In genomic region chr2:27959275-27959674, GRCm38 (mm10) we compare ENCODE assay signal across 23 mouse cellular contexts.
A peak's percentile ranks its signal among the peaks of the same experiment; 100 is the strongest.
DNase-seq lines count a peak whose midpoint lies in the region; ATAC-seq and TF ChIP-seq lines count a peak whose summit lies in the region.
"Had no signal": no experiment of that assay in that cellular context is flagged by ENCODE, and none has a peak within 500 bp of the region (broad histone marks: within the 10 kb centered on the region; RNA-seq: fewer than 3 reads in every experiment).

No protein-coding gene starts in this region.

- TF ChIP-seq CTCF in intestine, postnatal 0 days (IDR thresholded peaks at IDR 0.05; ENCODE audit: low read depth), result peak; percentile 32; the same call in 1 of the 2 replicates
- TF ChIP-seq CTCF in lung, adult 2 months (IDR thresholded peaks at IDR 0.05; ENCODE audit: insufficient read depth, low read length), result 0 out of 2 replicates have a peak, but pooled peaks have one; percentile 4
- TF ChIP-seq CTCF in MEL (IDR thresholded peaks at IDR 0.05 in 2 of 3, conservative IDR thresholded peaks at IDR 0.05 in 1 of 3; ENCODE audit: control insufficient read depth in 1 of 3, insufficient read depth in 1 of 3, low read depth in 2 of 3, low read length in 3 of 3, poor library complexity in 1 of 3, severe bottlenecking in 1 of 3), result no peak

- no peak overlapping the region for H3K27ac ChIP-seq in intestine, postnatal 0 days (ENCODE audit: low read depth, low read length)
- H3K27ac ChIP-seq in intestine, embryonic 16.5 days (ENCODE audit: low read length), result no peak overlapping the region
- H3K27ac ChIP-seq in MEL (ENCODE audit: control insufficient read depth, low read depth, low read length), result no peak overlapping the region
- H3K27ac ChIP-seq: embryonic facial prominence, embryonic 12.5 days; heart, embryonic 10.5 days; hindbrain, embryonic 12.5 days; liver, embryonic 13.5 days; midbrain, embryonic 12.5 days; neural tube, embryonic 13.5 days; stomach, embryonic 15.5 days had no signal

- no peak for TF ChIP-seq RAD21 in MEL (IDR thresholded peaks at IDR 0.05; ENCODE audit: low read depth, low read length)

- H3K36me3 ChIP-seq in intestine, postnatal 0 days (ENCODE audit: control insufficient read depth, insufficient read depth), result 0 out of 2 replicates have a peak, but pooled peaks cover 8% of the 10 kb centered on the region
- H3K36me3 ChIP-seq in intestine, embryonic 16.5 days (ENCODE audit: control insufficient read depth, insufficient read depth, low read length), result no peaks in the 10 kb centered on the region
- no peaks in the 10 kb centered on the region for H3K36me3 ChIP-seq in MEL (ENCODE audit: control insufficient read depth in 1 of 2, insufficient read depth in 2 of 2, low read length in 2 of 2)
- H3K36me3 ChIP-seq: liver, embryonic 13.5 days; midbrain, embryonic 12.5 days; neural tube, embryonic 13.5 days had no signal

- no peaks in the 10 kb centered on the region for H3K9me3 ChIP-seq in intestine, postnatal 0 days (ENCODE audit: control insufficient read depth)
- no peaks in the 10 kb centered on the region for H3K9me3 ChIP-seq in intestine, embryonic 16.5 days (ENCODE audit: control insufficient read depth, low read length)
- no peaks in the 10 kb centered on the region for H3K9me3 ChIP-seq in MEL (replicated peaks; ENCODE audit: insufficient read depth, low read length)
- H3K9me3 ChIP-seq: embryonic facial prominence, embryonic 12.5 days; heart, embryonic 10.5 days; hindbrain, embryonic 12.5 days; liver, embryonic 13.5 days; midbrain, embryonic 12.5 days; neural tube, embryonic 13.5 days; stomach, embryonic 15.5 days had no signal

- TF ChIP-seq POLR2A in lung, adult 2 months (IDR thresholded peaks at IDR 0.05; ENCODE audit: borderline replicate concordance, extremely low read depth, low read depth, low read length), result no peak
- TF ChIP-seq POLR2A in MEL (IDR thresholded peaks at IDR 0.05; ENCODE audit: control insufficient read depth in 1 of 2, insufficient read depth in 1 of 2, low read depth in 1 of 2, low read length in 2 of 2, poor library complexity in 1 of 2), result no peak

- 63% methylated on average over 6 of the region's 6 CpGs for WGBS in intestine, postnatal 0 days
- WGBS in intestine, embryonic 16.5 days, result 76% methylated on average over 6 of the region's 6 CpGs
- WGBS in lung, adult 2 months, result 71% methylated on average over 6 of the region's 6 CpGs

- no peak for TF ChIP-seq EP300 in MEL (IDR thresholded peaks at IDR 0.05; ENCODE audit: low read depth in 1 of 2, low read length in 2 of 2)

- no peaks in the 10 kb centered on the region for H3K27me3 ChIP-seq in intestine, postnatal 0 days (replicated peaks; ENCODE audit: control insufficient read depth, insufficient read depth, low read length)
- no peaks in the 10 kb centered on the region for H3K27me3 ChIP-seq in intestine, embryonic 16.5 days (replicated peaks; ENCODE audit: control insufficient read depth, insufficient read depth, low read length)
- no peaks in the 10 kb centered on the region; a peak in 1 of 4 replicates for H3K27me3 ChIP-seq in MEL (ENCODE audit: control insufficient read depth in 1 of 2, insufficient read depth in 2 of 2, low read length in 2 of 2)
- H3K27me3 ChIP-seq: embryonic facial prominence, embryonic 12.5 days; hindbrain, embryonic 12.5 days; midbrain, embryonic 12.5 days; neural tube, embryonic 13.5 days; stomach, embryonic 15.5 days had no signal

- ATAC-seq in intestine, postnatal 0 days, result no peak
- no peak for ATAC-seq in intestine, embryonic 16.5 days
- ATAC-seq: activated CD4-positive, CD25-positive, alpha-beta regulatory T cell, adult 4 months; forebrain, embryonic 16.5 days had no signal

- H3K4me3 ChIP-seq in intestine, postnatal 0 days (ENCODE audit: low read depth, low read length), result no peak overlapping the region
- no peak overlapping the region for H3K4me3 ChIP-seq in intestine, embryonic 16.5 days (ENCODE audit: low read length)
- no peak overlapping the region for H3K4me3 ChIP-seq in lung, adult 2 months (replicated peaks; ENCODE audit: extremely low read depth, low read depth, low read length)
- H3K4me3 ChIP-seq in MEL (ENCODE audit: control insufficient read depth in 1 of 2, insufficient read depth in 1 of 2, low read depth in 2 of 2, low read length in 2 of 2), result no peak overlapping the region
- H3K4me3 ChIP-seq: embryonic facial prominence, embryonic 12.5 days; heart, embryonic 10.5 days; hindbrain, embryonic 12.5 days; liver, embryonic 13.5 days; midbrain, embryonic 12.5 days; neural tube, embryonic 13.5 days; stomach, embryonic 15.5 days had no signal

- no peak overlapping the region for H3K4me2 ChIP-seq in intestine, postnatal 0 days (replicated peaks; ENCODE audit: low read depth)
- no peak overlapping the region for H3K4me2 ChIP-seq in intestine, embryonic 16.5 days (ENCODE audit: low read depth, low read length)
- H3K4me2 ChIP-seq: embryonic facial prominence, embryonic 12.5 days; hindbrain, embryonic 12.5 days; liver, embryonic 13.5 days; midbrain, embryonic 12.5 days; neural tube, embryonic 13.5 days; stomach, embryonic 15.5 days had no signal

- H3K4me1 ChIP-seq in intestine, postnatal 0 days (replicated peaks; ENCODE audit: control insufficient read depth, insufficient read depth, low read length), result 0 out of 2 replicates have a peak, but pooled peaks cover 3% of the 10 kb centered on the region
- peaks cover 25% of the 10 kb centered on the region for H3K4me1 ChIP-seq in intestine, embryonic 16.5 days (ENCODE audit: control insufficient read depth, insufficient read depth, low read length)
- H3K4me1 ChIP-seq in lung, adult 2 months (ENCODE audit: control insufficient read depth, insufficient read depth, low read length), result no peaks in the 10 kb centered on the region
- no peaks in the 10 kb centered on the region for H3K4me1 ChIP-seq in MEL (ENCODE audit: control insufficient read depth in 1 of 2, insufficient read depth in 2 of 2, low read length in 2 of 2)
- H3K4me1 ChIP-seq: liver, embryonic 13.5 days had no signal

- H3K9ac ChIP-seq in intestine, postnatal 0 days (ENCODE audit: low read depth, low read length), result no peak overlapping the region
- no peak overlapping the region for H3K9ac ChIP-seq in intestine, embryonic 16.5 days (ENCODE audit: low read depth, low read length)
- no peak overlapping the region for H3K9ac ChIP-seq in MEL (ENCODE audit: control insufficient read depth, low read depth, low read length, poor library complexity, severe bottlenecking)
- H3K9ac ChIP-seq: embryonic facial prominence, embryonic 12.5 days; hindbrain, embryonic 12.5 days; liver, embryonic 13.5 days; midbrain, embryonic 12.5 days; neural tube, embryonic 13.5 days; stomach, embryonic 15.5 days had no signal

- no peaks in the 10 kb centered on the region for H3K79me2 ChIP-seq in MEL (ENCODE audit: control insufficient read depth, insufficient read depth, low read length, poor library complexity)

- DNase-seq in lung, adult 2 months, result no peak
- DNase-seq in lung, postnatal 4 days, result no peak
- peak; percentile 5 for DNase-seq in MEL (ENCODE audit: low read depth, low spot score)
- DNase-seq in retina, postnatal 1 day, result peak; percentile 41
- no peak for DNase-seq in right cerebral cortex, adult 2 months (ENCODE audit: low spot score in 2 of 2)
- DNase-seq: adrenal gland, postnatal 10 days; B cell, adult 2 months; cerebellum, adult 9-11 months; heart, postnatal 10 days; kidney, postnatal 10 days; liver, embryonic 13.5 days; lung, postnatal 36 days; thymus, adult 2 months had no signal

TF ChIP-seq in MEL, 35 proteins besides CTCF, POLR2A, EP300 and RAD21:
- TF ChIP-seq ZNF384 (IDR thresholded peaks at IDR 0.05; ENCODE audit: low read depth, low read length), result no peak
- TF ChIP-seq ELF1 (IDR thresholded peaks at IDR 0.05; ENCODE audit: low read depth, low read length), result no peak
- TF ChIP-seq ZC3H11A (IDR thresholded peaks at IDR 0.05; ENCODE audit: low read depth, low read length), result no peak
- no peak for TF ChIP-seq CHD2 (IDR thresholded peaks at IDR 0.05; ENCODE audit: low read length)
- no peak for TF ChIP-seq NRF1 (IDR thresholded peaks at IDR 0.05; ENCODE audit: insufficient read depth, low read depth, low read length, poor library complexity, severe bottlenecking)
- TF ChIP-seq MAFK (IDR thresholded peaks at IDR 0.05; ENCODE audit: borderline replicate concordance, low read depth, low read length), result no peak
- TF ChIP-seq BHLHE40 (IDR thresholded peaks at IDR 0.05; ENCODE audit: borderline replicate concordance, low read depth, low read length), result no peak
- no peak for TF ChIP-seq USF2 (IDR thresholded peaks at IDR 0.05; ENCODE audit: borderline replicate concordance in 1 of 2, insufficient read depth in 1 of 2, low read depth in 1 of 2, low read length in 2 of 2)
- TF ChIP-seq ETS1 (IDR thresholded peaks at IDR 0.05; ENCODE audit: low read depth, low read length), result no peak
- no peak for TF ChIP-seq GABPA (IDR thresholded peaks at IDR 0.05; ENCODE audit: low read depth, low read length)
- no peak for TF ChIP-seq KAT2A (conservative IDR thresholded peaks at IDR 0.05; ENCODE audit: low read depth, low read length)
- TF ChIP-seq SIN3A (IDR thresholded peaks at IDR 0.05; ENCODE audit: low read length), result no peak
- no peak for TF ChIP-seq MEF2A (IDR thresholded peaks at IDR 0.05; ENCODE audit: extremely low read depth, insufficient replicate concordance, low read depth, low read length, poor library complexity, severe bottlenecking)
- TF ChIP-seq TCF12 (IDR thresholded peaks at IDR 0.05; ENCODE audit: low read depth, low read length), result no peak
- no peak for TF ChIP-seq MXI1 (IDR thresholded peaks at IDR 0.05; ENCODE audit: low read depth, low read length)
- no peak for TF ChIP-seq MYB (IDR thresholded peaks at IDR 0.05; ENCODE audit: low read depth, low read length)
- TF ChIP-seq ZMIZ1 (IDR thresholded peaks at IDR 0.05; ENCODE audit: low read depth, low read length), result no peak
TF ChIP-seq in MEL: peak in this region for 0.

Comparison
In these comparisons a context has a peak if more than half of its experiments do, and no peak if none do; other contexts are left out.
1. CTCF ChIP-seq: peak in intestine, postnatal 0 days (single experiment) and lung, adult 2 months (single experiment); none in MEL (0 of 3).
2. DNase-seq: peak in MEL (single experiment) and retina, postnatal 1 day (single experiment); none in lung, adult 2 months (single experiment), lung, postnatal 4 days (0 of 2) and right cerebral cortex, adult 2 months (0 of 2).